Mouse (Mus musculus) ES-Bruce4 (cell line): ENCODE data around the gene Fbxo21. TPM values are rescaled to one million over a fixed set of nuclear protein-coding genes. Genes with fewer than 3 reads are reported as not detected.

Source experiments
- H3K27ac ChIP-seq: 2 replicates; pipeline ENCODE4 v1.5.1; 2012; ENCODE audit warnings: low read length, inconsistent platforms; ENCODE audit not compliant: insufficient read depth
- H3K27me3 ChIP-seq: 2 replicates; pipeline ENCODE4 v1.6.1; 2012; ENCODE audit warnings: mild to moderate bottlenecking, low read length, inconsistent platforms; ENCODE audit not compliant: control insufficient read depth, poor library complexity, insufficient read depth, severe bottlenecking
- H3K36me3 ChIP-seq: 2 replicates; pipeline ENCODE4 v1.6.1; 2012; ENCODE audit warnings: inconsistent platforms, mild to moderate bottlenecking, low read length, moderate library complexity; ENCODE audit not compliant: control insufficient read depth, poor library complexity, insufficient read depth, severe bottlenecking
- H3K4me1 ChIP-seq: one replicate; pipeline ENCODE4 v1.8.1; 2011; ENCODE audit warnings: low read length; ENCODE audit not compliant: control insufficient read depth, insufficient read depth
- H3K4me3 ChIP-seq: 2 replicates; pipeline ENCODE4 v1.5.1; 2011; ENCODE audit warnings: low read depth, mild to moderate bottlenecking, low read length
- H3K9ac ChIP-seq: 2 replicates; pipeline ENCODE4 v1.6.1; 2012; ENCODE audit warnings: low read depth, mild to moderate bottlenecking, inconsistent platforms; ENCODE audit not compliant: poor library complexity, severe bottlenecking
- H3K9me3 ChIP-seq: replicated peaks from 2 replicates; pipeline ENCODE4 v1.6.1; 2012; ENCODE audit warnings: mild to moderate bottlenecking, low read length, inconsistent platforms; ENCODE audit not compliant: control insufficient read depth, poor library complexity, insufficient read depth, severe bottlenecking
- CTCF ChIP-seq: IDR thresholded peaks from one replicate; pipeline ENCODE4 v1.8.1; 2011; ENCODE audit warnings: low read depth, low read length
- EP300 ChIP-seq: IDR thresholded peaks from 2 replicates; pipeline ENCODE4 v1.6.1; 2011; ENCODE audit warnings: low read depth, low read length; ENCODE audit not compliant: insufficient read depth
- POLR2A ChIP-seq: IDR thresholded peaks from one replicate; pipeline ENCODE4 v1.8.1; 2011; ENCODE audit warnings: low read length; ENCODE audit not compliant: insufficient read depth
- polyA plus RNA-seq: library from polyadenylated mRNA; stranded (reverse); fragments of >200 nt; gene quantifications from 2 replicates; pipeline ENCODE4 v1.2.4, GENCODE M21; 2011; ENCODE audit warnings: low read depth; ENCODE audit not compliant: missing spikeins, insufficient read depth, insufficient read length

Gene Fbxo21
- polyA plus RNA-seq, 1 experiment = 60.1 TPM

DNA sequence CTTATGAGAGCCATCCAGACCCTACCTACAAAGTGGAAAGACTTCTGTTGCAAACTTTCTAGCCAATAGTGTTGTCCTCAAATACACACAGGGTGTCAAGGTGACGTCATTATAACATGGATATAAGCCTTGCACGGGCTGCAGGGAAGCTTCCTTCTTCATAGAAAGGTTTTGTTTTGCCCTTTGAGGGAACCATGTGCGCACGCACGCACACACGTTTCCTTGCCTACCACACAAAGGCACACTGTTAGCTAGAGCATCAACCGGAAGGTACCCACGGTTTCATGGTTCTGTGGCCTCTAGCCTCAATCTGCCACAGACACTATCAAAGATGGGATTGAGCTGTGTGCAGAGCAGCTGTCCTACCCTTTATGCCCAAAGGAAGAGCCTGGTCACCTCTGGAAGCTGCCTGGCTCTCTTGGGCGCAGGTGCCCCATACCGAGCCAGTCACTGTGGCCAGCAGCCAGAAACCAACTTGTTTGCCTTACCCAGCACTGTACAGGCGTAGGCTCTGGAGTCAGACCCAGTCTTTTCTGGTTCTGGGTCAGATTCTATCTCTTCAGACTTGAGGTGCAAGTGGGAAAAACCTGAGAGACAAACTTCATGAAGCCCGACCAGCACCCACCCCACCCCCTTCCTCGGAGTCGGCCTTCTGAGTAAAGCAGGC lies 70.7 kb downstream of the Fbxo21 start:
- Histone ChIP-seq H3K4me1 (no peaks in the 10 kb centered on the region), H3K4me3 (no peak overlapping the region), H3K27ac (no peak overlapping the region), H3K9ac (no peak overlapping the region), H3K36me3 (no peaks in the 10 kb centered on the region), H3K27me3 (no peaks in the 10 kb centered on the region), H3K9me3 (no peaks in the 10 kb centered on the region)
- TF ChIP-seq POLR2A (no peak), EP300 (no peak), CTCF (no peak)

DNA sequence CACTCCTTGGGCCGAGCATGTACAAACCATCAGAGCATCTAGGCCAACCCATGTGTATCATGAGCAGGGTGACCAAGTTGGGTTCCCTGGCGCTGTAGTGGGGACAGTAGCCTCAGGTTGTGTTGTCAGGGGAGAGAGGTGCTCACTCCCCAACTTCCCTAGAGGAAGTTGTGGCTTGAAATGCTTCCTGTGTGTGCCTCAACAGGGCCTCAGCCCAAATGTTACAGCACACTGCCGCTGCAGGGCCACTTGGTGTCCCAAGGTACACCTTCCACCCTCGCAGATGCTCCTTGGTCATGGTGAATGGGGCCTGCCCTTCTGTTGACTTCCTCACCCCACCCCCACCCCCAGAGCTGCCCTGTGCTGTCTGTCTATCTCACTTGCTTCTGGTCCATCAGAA lies 71.9 kb downstream of the Fbxo21 start:
- Histone ChIP-seq H3K9me3 (no peaks in the 10 kb centered on the region), H3K4me3 (no peak overlapping the region), H3K9ac (no peak overlapping the region), H3K4me1 (peaks cover 1% of the 10 kb centered on the region), H3K27me3 (no peaks in the 10 kb centered on the region), H3K27ac (no peak overlapping the region), H3K36me3 (no peaks in the 10 kb centered on the region)
- TF ChIP-seq CTCF (no peak), POLR2A (no peak), EP300 (no peak)

DNA sequence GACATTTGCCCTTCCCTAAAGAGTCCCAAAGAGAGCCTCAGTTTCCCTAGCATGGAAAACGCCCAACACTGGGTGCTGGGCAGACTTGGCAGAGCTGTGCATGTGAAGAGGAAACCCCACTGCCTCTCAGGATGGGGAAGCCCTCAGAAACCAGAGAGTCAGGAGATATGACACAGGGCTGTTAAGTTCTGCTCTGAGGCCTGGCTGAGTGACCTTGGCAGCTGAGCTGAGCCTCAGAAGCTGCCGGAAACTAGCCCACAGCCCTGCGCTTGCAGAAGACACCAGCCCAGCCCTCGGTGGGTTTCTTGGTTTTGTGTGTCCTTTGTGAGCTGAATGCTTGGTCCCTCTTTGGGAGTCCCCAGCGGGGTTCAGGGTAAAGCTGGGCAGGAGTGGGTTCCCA lies 72.4 kb downstream of the Fbxo21 start:
- no peak overlapping the region for H3K4me3 ChIP-seq
- H3K4me1 ChIP-seq = peaks cover 1% of the 10 kb centered on the region
- H3K9ac ChIP-seq = no peak overlapping the region
- TF ChIP-seq CTCF (no peak), EP300 (no peak), POLR2A (no peak)
- H3K9me3 ChIP-seq = no peaks in the 10 kb centered on the region
- no peak overlapping the region for H3K27ac ChIP-seq
- no peaks in the 10 kb centered on the region for H3K36me3 ChIP-seq
- no peaks in the 10 kb centered on the region for H3K27me3 ChIP-seq

DNA sequence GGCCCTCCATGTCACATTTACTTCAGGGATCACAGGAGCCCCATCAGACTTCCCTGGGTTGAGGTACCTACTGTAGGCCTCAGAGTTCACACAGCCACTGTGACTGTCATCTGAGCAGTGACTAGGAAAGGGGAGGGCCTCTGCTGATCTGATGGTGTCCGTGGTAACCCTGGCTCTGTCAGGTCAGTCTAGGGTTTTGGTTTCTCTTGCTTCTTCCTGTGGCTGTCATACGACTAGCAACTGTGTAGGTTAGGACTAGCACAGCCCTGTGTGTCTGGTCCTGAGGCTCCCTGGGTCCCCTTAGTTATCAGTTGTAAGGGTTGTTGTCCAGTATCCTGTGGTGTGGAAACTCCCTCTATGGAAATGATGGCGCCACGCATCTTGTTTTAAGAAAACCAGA lies 74.2 kb downstream of the Fbxo21 start:
- H3K4me3 ChIP-seq = no peak overlapping the region
- H3K36me3 ChIP-seq = no peaks in the 10 kb centered on the region
- no peak overlapping the region for H3K9ac ChIP-seq
- no peak overlapping the region for H3K27ac ChIP-seq
- H3K4me1 ChIP-seq = peaks cover 1% of the 10 kb centered on the region
- H3K9me3 ChIP-seq = no peaks in the 10 kb centered on the region
- TF ChIP-seq POLR2A = no peak
- TF ChIP-seq CTCF = no peak
- TF ChIP-seq EP300 = no peak
- no peaks in the 10 kb centered on the region for H3K27me3 ChIP-seq

DNA sequence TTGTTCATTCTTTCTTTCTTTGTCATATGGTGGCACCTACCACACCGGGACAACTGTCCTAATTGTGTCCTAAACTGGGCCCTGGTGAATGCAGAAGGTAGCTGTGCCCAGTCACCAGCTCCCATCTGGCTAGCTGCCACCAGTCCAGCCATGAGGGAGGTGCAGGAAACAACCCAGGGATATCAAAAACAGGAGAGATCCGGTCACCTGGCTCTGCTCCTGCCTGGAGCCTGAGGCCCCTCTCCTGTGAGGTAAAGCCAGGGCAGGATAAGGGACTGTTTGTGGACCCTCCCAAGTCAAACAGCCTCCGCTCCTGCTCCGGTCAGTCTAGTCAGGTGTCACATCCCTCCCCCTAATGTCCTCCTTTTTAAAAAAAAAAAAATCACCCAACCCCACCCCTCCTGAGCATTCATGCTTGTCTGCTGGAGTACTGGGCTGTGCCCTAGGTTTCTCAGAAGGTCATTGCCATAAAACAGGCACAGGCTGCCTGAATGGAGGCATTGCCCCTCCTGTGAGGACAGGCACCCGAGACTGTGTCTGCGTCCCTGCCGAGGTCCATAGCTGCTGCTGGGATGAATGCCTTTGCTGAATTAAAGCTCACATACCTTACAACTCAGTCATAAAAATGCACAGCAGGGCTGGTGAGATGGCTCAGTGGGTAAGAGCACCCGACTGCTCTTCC lies 75.6 kb downstream of the Fbxo21 start:
- Histone ChIP-seq H3K27me3 (no peaks in the 10 kb centered on the region), H3K4me3 (no peak overlapping the region), H3K27ac (no peak overlapping the region), H3K36me3 (no peaks in the 10 kb centered on the region), H3K9me3 (no peaks in the 10 kb centered on the region), H3K4me1 (peaks cover 1% of the 10 kb centered on the region), H3K9ac (no peak overlapping the region)
- no peak for TF ChIP-seq CTCF
- no peak for TF ChIP-seq EP300
- TF ChIP-seq POLR2A = no peak

DNA sequence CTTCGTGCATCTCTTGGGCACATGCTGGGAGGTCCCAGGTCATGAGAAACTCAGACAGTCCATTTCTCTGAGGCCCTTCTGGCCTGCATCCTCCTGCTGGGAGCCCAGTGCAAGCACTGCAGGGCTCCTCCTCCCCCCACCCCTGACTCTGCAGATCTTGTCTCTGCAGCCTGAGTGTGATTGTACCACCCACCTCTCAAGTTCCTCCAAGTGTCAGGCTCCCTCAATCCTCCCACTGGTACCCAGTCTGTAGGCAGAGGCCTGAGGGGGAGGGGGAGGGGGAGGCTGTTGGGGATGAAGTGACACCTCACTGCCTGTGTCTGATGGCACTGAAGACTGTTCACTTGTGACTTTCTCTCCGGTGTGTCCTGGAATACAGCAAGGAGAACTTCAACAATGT lies 76.7 kb downstream of the Fbxo21 start:
- Histone ChIP-seq H3K4me1 (peaks cover 1% of the 10 kb centered on the region), H3K27ac (no peak overlapping the region), H3K27me3 (no peaks in the 10 kb centered on the region), H3K36me3 (no peaks in the 10 kb centered on the region), H3K9me3 (no peaks in the 10 kb centered on the region), H3K9ac (no peak overlapping the region), H3K4me3 (no peak overlapping the region)
- TF ChIP-seq EP300 (no peak), POLR2A (no peak), CTCF (no peak)
